Comparison of ENCODE assay signal across 22 mouse cellular contexts in the genomic region with DNA sequence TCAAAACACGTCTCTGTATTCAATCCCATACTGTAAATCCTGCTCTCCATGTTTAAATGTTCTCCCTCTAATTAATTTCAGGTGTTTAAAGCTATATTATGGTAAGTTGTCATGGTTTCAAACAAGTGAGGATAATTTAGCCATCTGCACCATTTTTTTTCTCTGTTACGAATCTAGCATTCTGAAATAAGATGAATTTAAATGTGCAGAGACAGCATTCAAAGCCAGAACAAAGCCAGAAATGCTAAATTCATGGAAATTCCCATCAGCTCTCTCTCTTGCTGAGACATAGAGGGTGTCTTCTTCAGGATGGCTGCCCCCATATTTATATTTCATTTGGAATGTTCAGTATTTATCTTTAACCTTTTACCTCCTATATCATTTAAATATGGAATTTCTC.
"Had no signal": no experiment of that assay in that cellular context is flagged by ENCODE, and none has a peak within 500 bp of the region (broad histone marks: within the 10 kb centered on the region; RNA-seq: fewer than 3 reads in every experiment).

No protein-coding gene starts in this region.

- H3K27me3 ChIP-seq: kidney, embryonic 15.5 days; limb, embryonic 12.5 days; limb, embryonic 15.5 days; midbrain, embryonic 13.5 days; neural tube, embryonic 13.5 days; stomach, embryonic 15.5 days had no signal

- ATAC-seq: liver, postnatal 0 days; lung, postnatal 0 days; midbrain, embryonic 13.5 days; midbrain, embryonic 16.5 days had no signal

- DNase-seq: kidney, postnatal 10 days; kidney, postnatal 36 days; left cerebral cortex, postnatal 4 days; liver, postnatal 0 days; lung, embryonic 14.5 days; retina, postnatal 1 day; right cerebral cortex, postnatal 25 days; spleen, adult 18-20 months; thymus, adult 18-20 months; thymus, postnatal 36 days had no signal

- H3K4me2 ChIP-seq: kidney, embryonic 15.5 days; limb, embryonic 12.5 days; limb, embryonic 15.5 days; liver, embryonic 11.5 days; lung, embryonic 14.5 days; midbrain, embryonic 13.5 days; neural tube, embryonic 13.5 days; stomach, embryonic 15.5 days had no signal

- H3K36me3 ChIP-seq: kidney, embryonic 15.5 days; limb, embryonic 12.5 days; limb, embryonic 15.5 days; midbrain, embryonic 13.5 days; neural tube, embryonic 13.5 days; stomach, embryonic 15.5 days had no signal

- H3K9ac ChIP-seq: kidney, embryonic 15.5 days; limb, embryonic 12.5 days; limb, embryonic 15.5 days; liver, embryonic 14.5 days; liver, postnatal 0 days; lung, embryonic 14.5 days; midbrain, embryonic 13.5 days; neural tube, embryonic 13.5 days; stomach, embryonic 15.5 days had no signal

- H3K4me1 ChIP-seq: kidney, embryonic 15.5 days; limb, embryonic 12.5 days; limb, embryonic 15.5 days; midbrain, embryonic 13.5 days; neural tube, embryonic 13.5 days; stomach, embryonic 15.5 days had no signal

- H3K4me3 ChIP-seq: kidney, embryonic 15.5 days; limb, embryonic 12.5 days; limb, embryonic 15.5 days; midbrain, embryonic 13.5 days; myocyte; neural tube, embryonic 13.5 days; stomach, embryonic 15.5 days had no signal

- H3K27ac ChIP-seq: kidney, embryonic 15.5 days; limb, embryonic 12.5 days; limb, embryonic 15.5 days; liver, embryonic 14.5 days; macrophage; midbrain, embryonic 13.5 days; neural tube, embryonic 13.5 days; stomach, embryonic 15.5 days had no signal

- H3K9me3 ChIP-seq: kidney, embryonic 15.5 days; limb, embryonic 12.5 days; limb, embryonic 15.5 days; midbrain, embryonic 13.5 days; neural tube, embryonic 13.5 days; stomach, embryonic 15.5 days had no signal
